Mouse (Mus musculus) neural tube, embryonic 10.5 days (tissue): ENCODE data around the gene Tec.

Experiments used
- DNase-seq: peaks from one replicate; pipeline ENCODE4 v3.0.0-alpha.2; 2017; ENCODE audit warnings: low spot score; ENCODE audit errors: extremely low spot score

Tec gene

DNA sequence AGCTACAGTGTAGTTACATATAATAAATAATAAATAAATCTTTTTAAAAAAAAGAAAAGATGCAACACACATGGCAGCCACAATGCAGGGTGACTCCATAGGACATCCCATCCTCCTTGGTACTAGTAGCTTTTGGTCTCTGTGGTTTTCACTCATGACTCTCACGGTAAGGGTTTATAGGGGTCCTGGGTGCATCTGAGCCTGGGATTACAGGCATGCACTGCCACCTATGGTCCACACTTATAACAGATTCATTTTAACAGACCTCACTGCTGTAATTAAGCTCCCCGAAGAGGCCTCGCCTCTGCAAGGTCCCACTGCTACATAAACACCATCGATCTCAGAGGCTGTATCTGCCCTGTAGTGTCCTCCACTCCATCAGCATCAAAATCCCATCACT is 82.8 kb downstream of the Tec start:
- no peak for DNase-seq

- no peak for DNase-seq
Measured at GRCm38 (mm10) chr5:72784719-72785118, 83.6 kb downstream of the Tec start.

DNA sequence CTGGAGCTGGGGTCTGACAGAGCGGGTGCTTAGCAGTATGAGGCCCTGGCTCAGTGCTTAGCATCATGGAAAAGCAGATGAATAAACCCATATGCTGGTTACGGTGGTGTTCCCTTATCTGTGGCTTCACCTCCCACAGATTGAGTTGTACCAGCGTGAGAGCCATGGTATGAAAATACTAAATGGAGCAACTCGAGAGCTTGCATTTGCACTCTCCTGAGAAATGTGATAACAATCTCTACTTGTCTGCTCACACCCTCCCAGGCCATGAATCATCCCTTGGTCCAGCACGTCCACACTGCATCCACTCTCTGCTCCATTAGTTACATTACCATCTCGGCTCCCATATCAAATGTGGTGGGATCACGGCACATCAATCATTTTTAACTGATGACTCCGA is 84.3 kb downstream of the Tec start:
- DNase-seq = no peak

DNA sequence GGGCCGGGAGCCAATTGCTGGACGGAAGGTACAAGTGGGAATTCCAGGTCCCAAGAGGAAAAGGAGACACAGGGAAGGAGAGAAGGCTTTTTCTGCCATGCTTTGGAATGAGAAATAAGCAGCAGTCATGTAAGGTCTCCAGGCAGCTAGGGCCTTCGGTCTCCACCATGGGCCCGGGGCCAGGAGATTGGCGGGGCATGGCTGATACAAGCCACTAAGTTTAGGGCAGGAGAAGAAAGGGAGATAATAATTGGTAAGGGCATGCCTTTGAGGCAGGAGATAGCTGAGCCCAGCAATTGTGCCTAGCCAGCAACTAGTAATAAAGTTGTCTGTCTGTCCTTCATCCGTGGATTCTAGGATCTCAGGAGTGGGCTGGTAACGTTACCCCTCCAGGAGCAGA is 85.2 kb downstream of the Tec start:
- DNase-seq = no peak

DNA sequence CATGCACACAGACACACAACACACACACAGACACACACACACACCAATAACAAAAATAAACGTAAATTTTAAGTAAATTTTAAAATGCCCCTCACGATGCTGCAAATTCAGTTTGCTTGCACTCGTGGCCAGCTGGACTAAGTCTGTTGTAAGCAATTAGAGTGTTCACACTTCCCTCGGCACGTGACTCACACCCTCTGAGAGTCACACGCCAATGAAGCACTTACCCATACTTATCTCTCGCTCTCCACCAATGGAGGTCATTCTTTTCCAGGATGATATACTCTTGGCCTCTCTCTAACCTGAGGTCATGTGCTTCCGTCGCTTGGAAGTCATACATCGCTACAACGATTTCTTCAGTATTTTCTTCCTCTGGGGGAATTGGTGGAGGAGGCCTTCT is 86.5 kb downstream of the Tec start:
- no peak for DNase-seq

GRCm38 (mm10) chr5:72776595-72776994 is 91.7 kb downstream of the Tec start:
- DNase-seq = no peak

- no peak for DNase-seq
Measured at GRCm38 (mm10) chr5:72776127-72776526, 92.2 kb downstream of the Tec start.

DNA sequence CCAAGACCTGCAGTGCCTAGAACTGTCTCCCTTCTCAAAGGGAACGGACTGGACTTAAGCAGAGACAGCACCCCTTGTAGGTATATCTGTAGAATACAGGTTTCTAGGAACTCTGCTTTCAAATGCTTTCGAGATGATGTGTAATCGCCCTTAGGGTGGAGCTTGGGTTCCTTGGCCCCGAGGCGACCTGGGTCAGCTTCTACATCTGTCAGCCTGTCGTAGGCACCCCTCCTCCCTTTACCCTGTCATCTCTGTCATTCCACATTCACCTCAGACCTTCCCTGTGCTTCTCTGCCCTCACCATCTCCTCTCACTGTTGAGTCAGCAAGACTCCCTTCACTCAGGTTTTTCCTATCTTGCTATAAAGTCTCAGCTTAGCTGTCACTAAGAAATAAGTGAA is 98.4 kb downstream of the Tec start:
- DNase-seq = no peak

GRCm38 (mm10) chr5:72763546-72763945 is 104.7 kb downstream of the Tec start:
- DNase-seq = no peak

DNA sequence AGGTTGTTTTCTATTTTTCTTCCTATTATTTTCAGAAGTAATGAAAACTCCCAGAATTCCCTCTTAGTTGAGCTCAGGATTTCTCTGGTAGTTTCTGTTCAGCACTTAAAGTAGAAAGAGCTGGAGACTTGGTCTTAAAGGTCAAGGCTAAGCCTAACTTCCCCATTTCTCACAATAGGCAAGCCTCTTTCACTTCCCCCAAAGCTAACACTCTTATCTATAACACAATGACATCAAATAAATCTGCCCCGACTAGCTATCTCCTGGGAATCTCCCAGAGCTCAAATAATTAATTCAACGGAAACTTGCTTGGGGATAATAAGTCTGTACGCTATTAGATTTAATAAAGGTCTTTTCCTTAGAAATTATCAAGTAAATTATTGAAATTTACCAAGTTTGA is 105.3 kb downstream of the Tec start:
- no peak for DNase-seq

GRCm38 (mm10) chr5:72761758-72762157 is 106.5 kb downstream of the Tec start:
- no peak for DNase-seq

GRCm38 (mm10) chr5:72761237-72761636 is 107.0 kb downstream of the Tec start:
- DNase-seq = no peak

- DNase-seq = no peak
Measured at GRCm38 (mm10) chr5:72758925-72759924, 109.1 kb downstream of the Tec start.

DNA sequence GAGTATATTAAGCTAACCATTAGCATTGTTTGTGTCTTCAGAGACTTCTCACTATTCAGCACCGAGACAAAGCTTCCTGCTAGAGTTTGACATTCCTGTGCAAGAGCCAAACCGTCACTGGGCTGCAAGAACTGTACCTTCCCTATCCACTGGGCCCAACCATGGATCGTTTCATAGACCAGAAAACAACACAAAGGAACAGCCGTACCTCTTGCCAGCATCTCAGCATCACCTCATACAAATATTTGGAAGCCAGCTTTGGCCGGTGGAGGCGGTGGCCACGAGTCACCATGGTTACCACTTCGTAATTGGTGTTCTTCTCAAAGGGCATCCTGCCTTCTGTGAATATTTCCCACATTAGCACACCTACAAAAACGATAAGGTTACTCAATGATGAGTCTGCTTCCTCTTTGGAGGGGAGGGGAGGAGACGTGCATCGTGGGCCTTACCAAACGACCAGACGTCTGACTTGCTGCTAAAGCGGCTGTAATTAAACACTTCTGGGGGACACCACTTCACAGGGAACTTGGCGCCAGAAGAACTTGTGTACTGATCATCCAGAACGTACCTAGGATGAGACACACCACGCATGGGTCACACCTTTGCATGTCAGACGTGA is 111.0 kb downstream of the Tec start:
- DNase-seq = no peak

- no peak for DNase-seq
Measured at GRCm38 (mm10) chr5:72755941-72756340, 112.3 kb downstream of the Tec start.

DNA sequence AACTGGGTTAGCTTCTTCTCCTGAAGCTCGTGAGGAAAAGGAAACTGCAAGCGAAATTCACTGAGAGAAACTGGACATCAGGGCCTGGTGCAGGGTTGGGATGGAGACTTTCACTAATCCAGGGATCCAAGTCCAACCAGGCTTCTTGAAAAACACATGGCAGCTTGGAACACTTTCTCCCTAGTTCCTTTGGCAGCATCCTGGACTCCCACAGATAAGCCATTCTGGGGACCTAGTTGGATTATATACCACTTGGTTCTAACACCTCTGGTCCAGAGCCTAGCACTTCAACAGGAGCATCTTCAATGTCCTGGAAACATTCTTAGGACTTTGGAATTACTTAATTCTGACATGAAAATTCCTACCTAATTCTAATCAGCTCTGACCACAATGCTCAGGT is 113.2 kb downstream of the Tec start:
- DNase-seq = no peak

DNA sequence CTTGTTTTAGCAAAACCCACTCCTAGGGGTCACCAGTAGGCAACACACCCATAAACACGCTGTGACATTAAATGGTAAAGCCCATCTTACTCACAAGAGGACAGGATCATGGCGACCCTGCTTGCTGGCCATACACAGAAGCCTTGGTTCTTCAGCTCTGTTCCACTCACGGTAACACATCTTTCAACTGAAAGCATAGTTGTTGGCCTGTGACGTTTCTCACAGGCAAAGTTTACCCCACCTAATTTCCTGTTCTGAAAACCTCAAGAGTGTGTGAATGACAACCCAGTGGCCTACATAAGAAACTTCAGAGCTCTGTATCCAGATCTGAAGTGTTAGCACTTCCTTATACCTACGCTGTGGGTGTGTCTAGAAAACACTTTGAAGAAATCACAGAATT is 115.7 kb downstream of the Tec start, which contains the start of gene Txk:
Gene Txk, minus strand, starts transcription at position 193 of the 400 bp plus-strand sequence.
- no peak for DNase-seq

GRCm38 (mm10) chr5:72751056-72751758 is 117.1 kb downstream of the Tec start:
- no peak for DNase-seq

DNA sequence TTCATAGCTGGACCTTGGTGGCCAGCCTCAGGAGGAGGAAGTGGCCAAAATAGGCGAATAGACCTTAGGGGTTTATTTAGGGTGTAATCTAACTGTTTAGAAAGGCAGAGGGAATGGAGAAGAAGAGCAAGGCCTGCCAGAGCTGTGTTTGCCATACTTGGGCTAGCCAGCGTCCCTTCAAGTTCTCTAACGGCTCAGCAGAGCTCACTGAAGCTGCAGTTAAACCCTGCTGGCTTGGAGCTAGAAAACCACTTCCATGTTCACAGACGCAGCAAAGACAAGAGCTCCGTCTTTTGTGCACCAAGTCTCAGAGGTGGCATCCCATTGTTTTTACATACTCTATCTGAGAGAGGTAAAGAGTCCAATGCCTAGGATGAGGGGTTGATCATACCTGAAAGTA is 118.1 kb downstream of the Tec start:
- no peak for DNase-seq

DNA sequence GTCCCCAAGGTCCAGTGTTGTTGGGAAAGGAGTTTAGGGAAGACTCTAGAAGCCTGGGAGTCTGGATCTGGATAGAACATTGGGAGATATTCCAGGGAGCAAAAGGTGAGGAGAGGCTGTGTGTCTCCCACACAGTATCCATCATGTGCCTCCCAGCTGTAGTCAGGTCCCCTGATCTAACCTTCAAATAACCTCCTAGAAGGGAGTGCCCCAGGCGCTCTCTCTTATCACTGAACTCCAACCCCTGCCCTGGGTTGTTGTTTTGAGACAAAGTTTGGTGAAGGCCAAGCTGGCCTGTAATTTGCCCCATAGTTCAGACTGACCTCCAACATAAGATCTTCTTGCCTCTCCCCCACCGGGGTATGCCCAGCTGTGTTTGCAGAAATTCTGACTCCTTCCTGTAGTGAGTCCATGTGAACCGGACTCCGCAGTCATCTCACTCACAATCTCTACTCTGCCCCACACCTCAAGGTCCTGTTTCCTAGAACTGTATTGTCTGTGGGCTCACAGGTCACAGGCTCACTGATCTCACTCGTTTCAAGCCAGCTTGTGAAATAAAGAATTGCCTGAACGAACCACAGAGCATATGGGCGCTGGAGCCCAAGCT is 119.5 kb downstream of the Tec start:
- DNase-seq = no peak

DNA sequence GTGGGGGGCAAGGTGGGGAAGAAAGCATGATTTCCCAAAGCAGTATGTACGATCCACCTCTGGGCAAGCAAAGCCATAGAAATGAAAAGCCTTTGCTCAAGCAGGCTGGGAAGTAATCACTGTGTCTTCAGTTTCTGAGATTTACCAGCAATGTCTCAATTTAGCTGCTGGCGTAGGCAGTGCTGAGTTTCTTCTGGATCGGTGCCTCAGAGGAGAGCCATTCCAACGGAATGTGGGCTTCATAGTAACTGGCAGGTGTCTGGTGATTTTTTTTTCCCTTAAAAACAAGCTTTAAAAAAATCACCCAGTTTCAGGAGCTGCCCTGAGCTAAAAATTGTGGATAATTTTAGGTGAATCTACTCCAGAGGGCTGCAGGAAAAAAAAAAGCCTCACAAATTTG is 120.9 kb downstream of the Tec start:
- DNase-seq = no peak

DNA sequence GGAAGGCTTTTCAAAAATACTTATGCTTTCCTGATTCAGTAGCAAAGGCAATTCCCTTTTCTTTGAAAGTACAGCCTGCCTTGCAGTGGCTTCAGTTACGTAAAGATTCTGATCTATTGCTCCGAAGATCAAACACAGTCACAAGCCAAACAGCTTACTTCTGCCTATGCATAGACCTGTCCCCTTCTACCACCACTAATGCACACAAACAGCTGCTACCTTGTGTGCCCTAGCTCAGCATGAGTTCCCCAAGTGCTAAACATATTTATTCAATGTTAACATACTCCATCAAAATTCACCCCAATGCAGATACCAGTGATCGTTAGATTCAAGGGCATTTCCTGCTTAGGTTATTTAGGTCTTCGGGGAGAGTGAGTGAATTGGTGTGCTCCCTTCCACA is 121.8 kb downstream of the Tec start:
- DNase-seq = no peak
